Mouse (Mus musculus) neural tube, embryonic 14.5 days (tissue): Measurements from ENCODE around the gene Fgd2. TPM values are rescaled to one million over a fixed set of nuclear protein-coding genes. Genes with fewer than 3 reads are reported as not detected.
A peak's percentile ranks its signal among the peaks of the same experiment; 100 is the strongest.

Experiments
- ATAC-seq: fragments of 200-750 bp; cut with Nextera tagmentation; 2 replicates; pipeline ENCODE4 v1.8.0; 2017; ENCODE audit warnings: low read depth, mild to moderate bottlenecking, moderate TSS enrichment, moderate library complexity
- H3K27ac ChIP-seq: fragments of 300-500 bp; sonication (generic); 2 replicates; pipeline ENCODE4 v1.5.1; 2014; ENCODE audit warnings: low read depth, mild to moderate bottlenecking, control low read depth, low read length, moderate library complexity, mixed read lengths
- H3K27me3 ChIP-seq: fragments of 300-500 bp; sonication (generic); 2 replicates; pipeline ENCODE4 v1.6.1; 2014; ENCODE audit warnings: low read length; ENCODE audit not compliant: control insufficient read depth, insufficient read depth
- H3K36me3 ChIP-seq: fragments of 300-500 bp; sonication (generic); 2 replicates; pipeline ENCODE4 v1.6.1; 2014; ENCODE audit warnings: low read length, mixed read lengths; ENCODE audit not compliant: control insufficient read depth, insufficient read depth
- H3K4me1 ChIP-seq: fragments of 300-500 bp; sonication (generic); 2 replicates; pipeline ENCODE4 v1.6.1; 2014; ENCODE audit warnings: low read length; ENCODE audit not compliant: control insufficient read depth, insufficient read depth
- H3K4me2 ChIP-seq: fragments of 300-500 bp; sonication (generic); 2 replicates; pipeline ENCODE4 v1.6.1; 2014; ENCODE audit warnings: mild to moderate bottlenecking, low read depth, low read length, control low read depth
- H3K4me3 ChIP-seq: fragments of 300-500 bp; sonication (generic); 2 replicates; pipeline ENCODE4 v1.5.1; 2014; ENCODE audit warnings: low read depth, low read length, control low read depth, mixed read lengths
- H3K9ac ChIP-seq: fragments of 300-500 bp; sonication (generic); replicated peaks from 2 replicates; pipeline ENCODE4 v1.6.1; 2014; ENCODE audit warnings: low read depth, mild to moderate bottlenecking, control low read depth, low read length, mixed read lengths
- H3K9me3 ChIP-seq: fragments of 300-500 bp; sonication (generic); 2 replicates; pipeline ENCODE4 v1.6.1; 2016; ENCODE audit warnings: low read length; ENCODE audit not compliant: control insufficient read depth
- WGBS: fragments of 180-500 bp; shearing (Covaris S2); extraction: QIAGEN DNeasy Blood & Tissue Kit; methylation state at CpG from one replicate; pipeline ENCODE4 v1.1.7; 2014; 5-methylcytosine and 5-hydroxymethylcytosine counted together
- polyA plus RNA-seq: library from polyadenylated mRNA; unstranded; fragments of >200 nt; fragmentation: Nextera tagmentation; extraction: Ambion mirVana; gene quantifications from 2 replicates; pipeline ENCODE4 v1.2.1, GENCODE M21; 2014

Fgd2 gene
- polyA plus RNA-seq, 1 experiment from 2014 or later = 3.8 TPM

- H3K27me3 ChIP-seq = no peaks in the 10 kb centered on the region
- no peak for ATAC-seq
- H3K4me3 ChIP-seq = no peak overlapping the region
Observed at GRCm38 (mm10) chr17:29407405-29407804, 46.7 kb downstream of the Fgd2 start.

GRCm38 (mm10) chr17:29408364-29408763 lies 47.6 kb downstream of the Fgd2 start:
- Histone ChIP-seq H3K4me2 (no peak overlapping the region), H3K4me3 (no peak overlapping the region), H3K36me3 (no peaks in the 10 kb centered on the region), H3K27ac (no peak overlapping the region), H3K27me3 (no peaks in the 10 kb centered on the region), H3K9ac (no peak overlapping the region), H3K9me3 (no peaks in the 10 kb centered on the region), H3K4me1 (no peaks in the 10 kb centered on the region)
- no peak for ATAC-seq
- 95% methylated on average over 13 of the region's 13 CpGs for WGBS

More at GRCm38 (mm10) chr17:29407405-29407804, 46.7 kb downstream of the Fgd2 start:
- Histone ChIP-seq H3K9ac (no peak overlapping the region), H3K36me3 (no peaks in the 10 kb centered on the region), H3K9me3 (no peaks in the 10 kb centered on the region), H3K4me2 (no peak overlapping the region), H3K4me1 (no peaks in the 10 kb centered on the region), H3K27ac (no peak overlapping the region)
- WGBS = 92% methylated on average over 5 of the region's 5 CpGs

DNA sequence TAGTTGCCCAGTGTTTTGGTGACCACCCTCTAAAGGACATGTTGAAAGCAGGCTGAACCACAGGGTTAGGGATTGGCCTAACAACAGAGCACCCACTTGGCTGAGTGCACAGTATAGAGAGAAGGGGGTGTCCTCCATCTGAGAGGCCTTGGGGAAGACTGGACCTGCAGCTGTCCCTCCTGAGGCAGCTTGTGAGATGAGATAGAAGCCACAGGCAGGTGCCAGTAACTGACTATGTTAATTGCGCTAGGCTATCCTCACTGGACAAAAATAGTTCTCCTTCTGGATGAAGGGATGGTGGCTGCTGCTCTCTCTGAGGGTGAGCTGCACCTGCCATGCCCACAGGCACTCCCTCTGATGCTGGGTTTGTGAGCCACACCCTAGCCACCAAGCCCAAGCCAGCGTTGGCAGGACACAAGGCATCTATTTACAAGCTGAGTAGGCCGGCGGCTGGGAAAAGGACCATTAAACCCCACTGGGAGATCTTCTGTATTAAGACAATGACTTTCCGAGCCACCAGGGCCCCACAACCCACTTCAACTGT lies 49.2 kb downstream of the Fgd2 start:
- Histone ChIP-seq H3K27me3 (no peaks in the 10 kb centered on the region), H3K27ac (no peak overlapping the region), H3K4me3 (no peak overlapping the region), H3K36me3 (no peaks in the 10 kb centered on the region), H3K4me1 (no peaks in the 10 kb centered on the region), H3K9me3 (no peaks in the 10 kb centered on the region), H3K9ac (no peak overlapping the region), H3K4me2 (no peak overlapping the region)
- ATAC-seq = no peak
- 43% methylated on average over 5 of the region's 5 CpGs for WGBS

DNA sequence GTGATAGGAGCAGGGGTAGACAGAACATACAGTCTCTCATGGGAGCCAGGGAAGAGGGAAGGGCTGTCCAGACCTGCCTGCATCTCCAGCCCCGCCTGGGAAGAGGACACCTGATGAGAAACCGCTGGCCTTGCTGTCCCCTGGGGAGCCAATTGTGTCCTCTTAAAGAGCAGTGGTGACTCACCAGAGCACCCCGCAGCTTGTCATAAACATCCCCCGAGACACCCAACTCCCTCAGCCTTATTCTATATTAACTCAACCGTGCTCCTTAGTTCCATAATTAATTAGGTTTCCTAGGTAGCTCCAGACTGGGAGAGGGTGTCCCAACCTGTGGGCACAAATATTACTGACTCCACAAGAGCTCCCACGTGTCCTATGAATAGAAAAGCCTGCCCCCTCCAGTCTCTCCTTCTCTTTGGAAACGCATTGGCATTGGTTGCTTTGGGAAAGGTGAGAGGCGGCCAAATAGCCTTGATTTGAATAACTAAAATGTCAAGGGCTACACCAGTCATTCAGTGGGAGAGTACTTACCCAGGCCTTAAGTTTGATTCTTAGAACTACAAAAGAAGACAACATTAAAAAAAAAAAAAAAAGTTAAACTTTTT lies 51.2 kb downstream of the Fgd2 start:
- H3K27me3 ChIP-seq = no peaks in the 10 kb centered on the region
- 36% methylated on average over 8 of the region's 8 CpGs for WGBS
- no peaks in the 10 kb centered on the region for H3K9me3 ChIP-seq
- H3K27ac ChIP-seq = no peak overlapping the region
- no peak overlapping the region for H3K4me3 ChIP-seq
- H3K36me3 ChIP-seq = no peaks in the 10 kb centered on the region
- no peak overlapping the region for H3K9ac ChIP-seq
- no peak overlapping the region for H3K4me2 ChIP-seq
- no peak for ATAC-seq
- H3K4me1 ChIP-seq = peaks cover 3% of the 10 kb centered on the region; the same call in 1 of the 2 replicates

DNA sequence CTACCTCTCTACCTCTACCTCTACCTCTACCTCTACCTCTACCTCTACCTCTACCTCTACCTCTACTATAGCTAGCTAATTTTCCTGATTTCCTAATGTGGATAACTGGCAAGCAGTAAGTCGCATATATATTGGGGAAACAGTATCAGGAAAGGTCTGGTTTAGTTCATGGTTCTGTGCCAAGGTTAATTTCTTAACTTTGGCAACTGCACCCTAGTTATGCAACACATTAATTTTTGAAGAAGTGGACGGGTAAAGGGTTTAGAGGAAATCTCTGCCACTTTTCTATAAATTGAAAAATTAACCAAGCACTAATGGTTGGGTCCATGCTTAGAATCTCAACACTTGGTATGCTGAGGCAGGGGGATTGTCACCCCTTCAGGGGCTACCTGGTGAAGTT lies 53.9 kb downstream of the Fgd2 start:
- Histone ChIP-seq H3K36me3 (no peaks in the 10 kb centered on the region), H3K4me3 (no peak overlapping the region), H3K27ac (no peak overlapping the region), H3K4me2 (no peak overlapping the region), H3K9me3 (no peaks in the 10 kb centered on the region), H3K27me3 (no peaks in the 10 kb centered on the region), H3K9ac (no peak overlapping the region), H3K4me1 (peaks cover 3% of the 10 kb centered on the region; the same call in 1 of the 2 replicates)
- WGBS = 89% methylated on average over 2 of the region's 2 CpGs
- no peak for ATAC-seq

DNA sequence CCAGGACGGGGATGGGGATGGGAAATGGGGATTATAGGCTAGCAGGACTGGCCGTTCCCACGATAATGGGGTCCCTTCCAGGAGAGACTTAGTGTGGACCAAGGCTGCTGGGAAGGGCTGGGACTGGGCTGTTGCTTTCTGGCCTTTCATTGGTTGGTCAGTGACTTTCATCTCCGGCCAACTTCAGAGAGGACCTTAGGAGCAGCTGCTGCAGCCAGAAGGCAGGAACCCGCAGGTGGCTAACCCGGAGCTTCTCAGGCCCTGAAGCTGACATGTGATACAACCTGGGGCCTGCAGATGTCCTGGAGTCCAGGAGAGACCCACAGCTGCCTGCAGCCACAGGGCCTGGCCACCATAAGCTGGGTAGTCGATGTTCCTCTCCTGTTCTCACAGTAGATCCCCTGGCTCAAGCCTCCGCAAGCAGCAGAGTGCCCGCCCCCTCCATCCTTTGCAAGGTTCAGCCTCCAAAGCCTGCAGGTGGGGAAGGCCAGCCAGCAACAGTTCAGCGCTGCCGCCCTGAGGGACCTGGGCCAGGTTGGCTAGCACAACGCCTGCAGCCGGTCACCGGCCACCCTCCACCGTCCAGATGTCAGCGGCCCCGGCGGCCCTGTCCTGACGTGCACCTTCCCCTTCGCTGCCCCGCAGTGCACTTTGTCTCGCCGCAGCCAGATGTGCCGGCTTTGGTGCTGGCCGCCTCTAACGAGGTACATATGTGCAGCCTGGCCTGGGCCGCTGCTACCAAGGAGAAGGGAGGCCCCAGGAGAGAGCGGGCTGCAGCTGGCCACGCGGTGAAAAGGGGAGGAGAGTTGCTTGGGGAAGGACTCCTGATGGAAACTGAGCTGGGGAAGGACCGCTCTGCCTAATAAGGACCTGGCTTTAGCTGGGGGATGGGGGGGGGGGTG lies 55.3 kb downstream of the Fgd2 start:
- ATAC-seq = no peak
- Histone ChIP-seq H3K9me3 (no peaks in the 10 kb centered on the region), H3K27ac (no peak overlapping the region), H3K4me3 (peak overlapping the region; percentile 5; the same call in 1 of the 2 replicates), H3K9ac (no peak overlapping the region), H3K27me3 (no peaks in the 10 kb centered on the region), H3K4me2 (peak overlapping the region; percentile 38), H3K4me1 (peaks cover 3% of the 10 kb centered on the region; the same call in 1 of the 2 replicates), H3K36me3 (no peaks in the 10 kb centered on the region)
- WGBS = 10% methylated on average over 30 of the region's 31 CpGs

- Histone ChIP-seq H3K9ac (no peak overlapping the region), H3K27ac (no peak overlapping the region), H3K4me3 (no peak overlapping the region), H3K4me2 (no peak overlapping the region), H3K9me3 (no peaks in the 10 kb centered on the region), H3K36me3 (no peaks in the 10 kb centered on the region), H3K4me1 (peaks cover 3% of the 10 kb centered on the region; the same call in 1 of the 2 replicates), H3K27me3 (no peaks in the 10 kb centered on the region)
- 47% methylated on average over 5 of the region's 5 CpGs for WGBS
- no peak for ATAC-seq
Observed at GRCm38 (mm10) chr17:29416757-29417156, 56.0 kb downstream of the Fgd2 start.

DNA sequence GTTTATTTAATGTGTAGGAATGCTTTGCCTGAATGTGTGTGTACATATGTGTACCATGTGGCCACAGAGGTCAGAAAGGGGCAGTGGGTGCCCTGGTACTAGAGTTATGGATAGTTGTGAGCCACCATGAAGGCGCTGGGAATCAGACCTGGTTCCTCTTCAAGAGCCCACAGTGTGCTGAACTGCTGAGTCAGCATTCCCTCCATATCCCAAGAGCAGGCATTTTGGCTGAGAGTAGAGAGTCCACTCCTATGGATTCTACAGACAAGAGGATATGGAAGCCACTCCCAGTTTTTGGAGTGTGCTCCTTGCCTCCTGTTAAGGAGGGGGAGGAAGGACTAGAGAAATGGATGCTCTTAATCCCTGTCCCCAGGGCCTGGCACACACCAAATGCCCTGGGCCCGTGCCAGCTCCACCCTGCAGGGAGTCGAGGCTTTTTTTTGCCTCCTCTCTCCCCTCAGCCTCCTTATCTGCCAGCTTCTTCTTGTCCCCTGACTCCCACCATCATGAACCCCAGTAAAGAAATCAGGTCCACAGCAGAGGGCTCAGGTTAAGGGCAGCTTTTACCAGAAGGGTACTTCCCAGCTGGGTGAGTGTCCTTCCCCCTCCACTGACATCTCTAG lies 58.2 kb downstream of the Fgd2 start:
- Histone ChIP-seq H3K4me3 (no peak overlapping the region), H3K27ac (no peak overlapping the region), H3K36me3 (no peaks in the 10 kb centered on the region), H3K27me3 (no peaks in the 10 kb centered on the region), H3K4me1 (peaks cover 3% of the 10 kb centered on the region; the same call in 1 of the 2 replicates), H3K9me3 (no peaks in the 10 kb centered on the region), H3K9ac (no peak overlapping the region), H3K4me2 (no peak overlapping the region)
- WGBS = 76% methylated on average over 3 of the region's 3 CpGs
- no peak for ATAC-seq
